Mouse (Mus musculus) heart, adult 2 months (tissue): ENCODE data around the gene Rasgrf2.

Experiments
- CTCF ChIP-seq: fragments of 200-600 bp; IDR thresholded peaks from 2 replicates; pipeline ENCODE4 v1.8.1; 2022; ENCODE audit warnings: antibody characterized with exemption, mild to moderate bottlenecking, moderate library complexity
- POLR2A ChIP-seq: fragments of 200-500 bp; IDR thresholded peaks from 2 replicates; pipeline ENCODE4 v1.6.1; 2011; ENCODE audit warnings: mild to moderate bottlenecking, low read depth, low read length, control low read depth; ENCODE audit not compliant: insufficient read depth

DNA sequence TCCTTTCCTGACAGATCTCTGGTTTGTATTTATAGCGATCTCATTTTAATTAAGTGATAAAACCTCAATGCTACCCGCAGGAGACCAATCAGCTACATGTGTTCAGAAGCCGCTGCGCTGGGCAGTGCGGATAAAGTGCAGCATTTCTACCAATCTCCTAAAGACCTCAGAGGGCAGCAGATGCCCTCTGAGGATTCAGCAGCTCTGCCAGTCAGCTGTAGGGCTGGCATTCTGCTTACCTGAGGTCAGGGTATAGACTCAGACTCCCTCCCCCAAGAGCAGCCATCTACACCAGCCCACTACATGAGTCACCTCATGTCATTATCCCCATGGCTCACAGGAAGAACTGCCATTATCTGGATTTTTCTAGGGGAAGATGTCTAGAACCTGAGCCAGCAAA is 215.1 kb downstream of the Rasgrf2 start:
- TF ChIP-seq CTCF: no peak
- no peak for TF ChIP-seq POLR2A
